Mouse (Mus musculus) liver, adult 2 months (tissue): ENCODE measurements around the gene Kif19a.

Experiments used
- CTCF ChIP-seq: fragments of 200-500 bp; IDR thresholded peaks from 2 replicates; pipeline ENCODE4 v1.5.1; 2011; ENCODE audit warnings: low read depth, low read length, control low read depth
- POLR2A ChIP-seq: fragments of 200-500 bp; IDR thresholded peaks from 2 replicates; pipeline ENCODE4 v1.6.1; 2011; ENCODE audit warnings: low read length, control low read depth; ENCODE audit not compliant: insufficient read depth; ENCODE audit errors: extremely low read depth

DNA sequence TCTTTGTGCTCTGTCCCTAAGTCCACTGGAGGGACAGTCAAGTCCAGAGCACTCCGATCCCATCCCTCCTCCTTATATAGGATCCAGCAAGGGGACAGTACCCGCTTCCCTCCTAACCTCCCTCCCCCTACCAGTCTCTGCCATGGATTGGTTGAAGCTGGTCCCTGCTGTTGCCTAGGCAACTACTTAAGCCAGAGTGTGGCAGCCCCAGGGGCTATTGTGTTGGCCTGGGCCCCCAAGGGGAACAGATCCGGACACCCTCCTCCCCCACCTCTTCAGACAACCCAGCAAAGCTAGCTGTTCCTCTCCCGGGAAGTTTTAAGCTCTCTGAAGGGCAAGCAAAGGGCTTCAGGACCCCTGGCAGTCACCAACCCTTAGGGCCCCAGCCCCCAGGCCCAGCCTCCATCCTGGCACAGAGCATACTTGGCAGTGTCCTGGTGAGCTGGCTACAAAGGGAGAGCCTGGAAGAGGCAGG lies 30.7 kb downstream of the Kif19a start, which contains the start of gene Btbd17:
- TF ChIP-seq CTCF (no peak), POLR2A (no peak)
